Mouse (Mus musculus): ENCODE measurements around the gene Fsd1. TPM values are rescaled to one million over a fixed set of nuclear protein-coding genes. Genes with fewer than 3 reads are reported as not detected.

The Fsd1 gene
- polyA plus RNA-seq, 2 experiments, result 14.2 to 27.5 TPM

DNA sequence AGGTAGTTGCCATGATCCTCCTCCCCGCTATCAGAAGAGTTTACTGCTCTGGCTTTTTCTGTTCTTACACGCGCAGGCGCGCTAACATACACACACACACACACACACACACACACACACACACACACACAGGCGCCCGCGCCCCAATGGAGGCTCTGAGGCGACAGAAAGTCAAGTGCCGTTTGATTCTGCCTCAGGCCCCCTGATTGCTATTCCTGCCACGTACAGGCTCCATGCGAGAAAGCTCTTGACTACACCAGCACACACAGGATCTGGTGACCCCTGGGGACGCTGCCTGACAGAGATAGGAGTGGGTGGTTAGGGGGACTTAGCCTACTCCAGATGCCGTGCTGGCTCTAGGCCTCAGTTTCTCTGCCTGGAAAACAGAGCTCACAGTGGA is 16.7 kb upstream of the Fsd1 start:
- no peak overlapping the region for H3K27ac ChIP-seq (replicated peaks; ENCODE audit: low read depth, low read length)
- H3K36me3 ChIP-seq (ENCODE audit: control insufficient read depth, insufficient read depth, low read length), result peaks cover 40% of the 10 kb centered on the region
- ATAC-seq (ENCODE audit: low FRiP score, low read depth) (no peak), DNase-seq (ENCODE audit: low spot score) (no peak)
- 48% methylated on average over 14 of the region's 14 CpGs for WGBS
- peak overlapping the region; percentile 90; the same call in 1 of the 2 replicates for H3K4me2 ChIP-seq (replicated peaks; ENCODE audit: low read depth, low read length, severe bottlenecking)
- no peaks in the 10 kb centered on the region for H3K9me3 ChIP-seq (ENCODE audit: control insufficient read depth, low read length)
- H3K27me3 ChIP-seq (ENCODE audit: control insufficient read depth, insufficient read depth, low read length), result no peaks in the 10 kb centered on the region
- no peak for TF ChIP-seq POLR2A (IDR thresholded peaks at IDR 0.05; ENCODE audit: borderline replicate concordance, extremely low read depth, insufficient read depth, insufficient read length)
- H3K4me3 ChIP-seq (replicated peaks; ENCODE audit: low read length), result peak overlapping the region; percentile 63; the same call in 1 of the 2 replicates
- peaks cover 6% of the 10 kb centered on the region; the same call in 1 of the 2 replicates for H3K4me1 ChIP-seq (ENCODE audit: control insufficient read depth, insufficient read depth, low read length)
- 0 out of 2 replicates have a peak overlapping the region, but pooled peaks have one; percentile 80 for H3K9ac ChIP-seq (ENCODE audit: low read depth, low read length, severe bottlenecking)

DNA sequence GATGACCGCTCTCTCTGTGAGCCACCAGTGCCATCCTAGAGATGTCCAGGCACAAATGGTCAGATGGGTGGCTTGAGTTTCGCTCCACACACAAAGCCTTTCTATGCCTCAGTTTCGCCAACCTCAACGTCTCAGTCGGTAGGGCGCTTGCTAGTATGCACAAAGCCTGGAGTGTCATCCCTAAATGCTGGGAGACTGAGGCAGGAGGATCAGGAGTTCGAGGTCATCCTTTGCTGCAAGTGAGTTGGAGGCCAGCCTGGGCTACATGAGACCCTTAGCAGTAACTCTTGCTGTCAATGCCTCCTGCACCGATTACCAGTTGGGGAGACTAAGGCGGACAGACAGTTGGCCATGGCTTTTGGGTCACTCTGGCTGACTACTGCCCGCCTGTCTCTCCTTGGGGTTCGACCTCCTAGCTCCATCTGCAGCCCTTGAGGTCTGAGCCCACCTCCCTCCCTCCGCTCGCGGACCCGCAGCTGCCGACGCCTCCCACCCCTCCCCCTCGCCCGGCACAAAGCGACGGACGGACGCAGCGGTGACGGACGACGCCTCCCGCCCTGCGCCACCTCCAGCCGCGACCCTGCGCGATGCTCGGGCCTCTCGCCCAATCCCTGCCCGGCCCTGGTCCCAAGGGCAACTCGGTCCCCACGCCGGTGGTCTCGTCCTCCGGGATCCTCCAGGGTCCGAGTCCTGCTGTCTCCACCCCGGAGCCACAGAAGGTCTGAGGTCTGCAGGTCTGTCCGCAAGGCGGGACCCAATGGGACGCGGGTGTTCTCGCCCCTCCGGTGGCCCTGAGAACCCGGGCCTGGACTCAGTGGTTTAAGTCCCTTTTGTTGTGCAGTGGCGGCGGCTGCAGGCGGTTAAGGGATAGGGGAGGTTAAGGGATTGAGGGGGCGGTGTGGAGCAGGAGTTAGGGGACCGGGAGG is 16.1 kb upstream of the Fsd1 start, which contains the start of gene Shd:
Shd (plus strand) TSS at position 502 of the 926 bp plus-strand sequence.
- H3K27ac ChIP-seq (replicated peaks; ENCODE audit: low read depth, low read length), result no peak within 1 kb of the TSS
- WGBS, result 10% methylated on average over 41 of the region's 55 CpGs
- peak; percentile 69 for ATAC-seq (ENCODE audit: low FRiP score, low read depth)
- peaks cover 33% of the 10 kb centered on the region for H3K36me3 ChIP-seq (ENCODE audit: control insufficient read depth, insufficient read depth, low read length)
- H3K27me3 ChIP-seq (ENCODE audit: control insufficient read depth, insufficient read depth, low read length), result no peaks in the 10 kb centered on the region
- H3K4me2 ChIP-seq (replicated peaks; ENCODE audit: low read depth, low read length, severe bottlenecking), result peak within 1 kb of the TSS; percentile 90
- no peak; the same call in 1 of the 2 replicates for TF ChIP-seq POLR2A (IDR thresholded peaks at IDR 0.05; ENCODE audit: borderline replicate concordance, extremely low read depth, insufficient read depth, insufficient read length)
- H3K9ac ChIP-seq (ENCODE audit: low read depth, low read length, severe bottlenecking), result peak within 1 kb of the TSS; percentile 80
- DNase-seq (ENCODE audit: low spot score), result no peak
- H3K4me3 ChIP-seq (replicated peaks; ENCODE audit: low read length), result peak within 1 kb of the TSS; percentile 63
- H3K4me1 ChIP-seq (ENCODE audit: control insufficient read depth, insufficient read depth, low read length), result peaks cover 6% of the 10 kb centered on the region; the same call in 1 of the 2 replicates
- H3K9me3 ChIP-seq (ENCODE audit: control insufficient read depth, low read length), result no peaks in the 10 kb centered on the region

DNA sequence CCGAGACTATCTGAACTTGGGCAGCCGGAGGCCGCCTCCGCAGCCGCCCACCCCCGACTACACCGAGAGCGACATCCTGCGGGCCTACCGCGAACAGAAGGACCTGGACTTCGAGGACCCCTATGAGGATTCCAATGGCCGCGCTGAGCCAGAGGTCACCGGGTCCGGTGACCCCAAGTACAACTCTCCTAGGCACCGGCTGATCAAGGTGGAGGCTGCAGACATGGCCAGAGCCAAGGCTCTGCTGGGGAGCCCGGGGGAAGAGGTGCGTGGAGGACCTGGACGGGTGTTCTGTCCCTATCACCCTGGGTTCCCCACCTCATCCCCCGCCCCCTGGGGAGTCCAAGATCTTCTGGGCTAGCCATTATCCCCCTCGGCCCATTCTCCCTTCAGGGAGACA is 14.9 kb upstream of the Fsd1 start:
- 28% methylated on average over 21 of the region's 22 CpGs for WGBS
- Histone ChIP-seq H3K9ac (ENCODE audit: low read depth, low read length, severe bottlenecking) (peak overlapping the region; percentile 80; the same call in 1 of the 2 replicates), H3K4me1 (ENCODE audit: control insufficient read depth, insufficient read depth, low read length) (peaks cover 6% of the 10 kb centered on the region; the same call in 1 of the 2 replicates), H3K4me3 (replicated peaks; ENCODE audit: low read length) (peak overlapping the region; percentile 63), H3K27me3 (ENCODE audit: control insufficient read depth, insufficient read depth, low read length) (no peaks in the 10 kb centered on the region), H3K9me3 (ENCODE audit: control insufficient read depth, low read length) (no peaks in the 10 kb centered on the region), H3K36me3 (ENCODE audit: control insufficient read depth, insufficient read depth, low read length) (peaks cover 23% of the 10 kb centered on the region), H3K27ac (replicated peaks; ENCODE audit: low read depth, low read length) (no peak overlapping the region), H3K4me2 (replicated peaks; ENCODE audit: low read depth, low read length, severe bottlenecking) (peak overlapping the region; percentile 90)
- ATAC-seq (ENCODE audit: low FRiP score, low read depth) (no peak), DNase-seq (ENCODE audit: low spot score) (no peak)
- TF ChIP-seq POLR2A (IDR thresholded peaks at IDR 0.05; ENCODE audit: borderline replicate concordance, extremely low read depth, insufficient read depth, insufficient read length), result no peak

DNA sequence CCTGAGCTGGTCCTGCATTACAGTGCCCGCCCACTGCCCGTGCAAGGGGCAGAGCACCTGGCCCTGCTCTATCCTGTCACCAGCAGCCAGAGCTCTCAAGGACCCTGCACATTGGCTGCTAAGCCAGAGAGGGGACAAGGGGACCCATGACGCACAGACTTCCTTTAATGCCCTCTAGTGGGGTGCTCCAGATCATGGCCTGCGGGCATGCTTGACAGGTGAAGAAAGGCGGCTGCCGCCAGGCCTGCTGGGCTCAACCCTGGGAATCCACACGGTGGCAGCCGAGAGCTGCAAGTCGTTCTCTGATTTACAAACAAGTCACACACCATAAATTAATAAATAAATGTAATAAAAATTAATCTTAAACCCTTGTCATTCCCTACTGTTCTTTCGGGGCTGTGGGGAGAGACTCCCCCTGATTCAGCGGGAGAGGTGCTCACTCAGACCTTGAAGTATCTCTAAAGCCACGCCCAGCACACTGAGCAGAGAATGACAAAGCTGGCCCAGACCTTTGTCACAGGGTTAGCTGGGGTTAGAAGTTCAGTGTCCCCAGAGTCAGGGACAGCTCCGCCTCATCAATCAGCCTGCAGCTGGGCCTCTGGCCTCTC is 9.9 kb upstream of the Fsd1 start:
- H3K4me1 ChIP-seq (ENCODE audit: control insufficient read depth, insufficient read depth, low read length), result peaks cover 2% of the 10 kb centered on the region; the same call in 1 of the 2 replicates
- H3K27me3 ChIP-seq (ENCODE audit: control insufficient read depth, insufficient read depth, low read length), result no peaks in the 10 kb centered on the region
- H3K9ac ChIP-seq (ENCODE audit: low read depth, low read length, severe bottlenecking), result no peak overlapping the region
- TF ChIP-seq POLR2A (IDR thresholded peaks at IDR 0.05; ENCODE audit: borderline replicate concordance, extremely low read depth, insufficient read depth, insufficient read length), result no peak
- H3K36me3 ChIP-seq (ENCODE audit: control insufficient read depth, insufficient read depth, low read length), result peaks cover 3% of the 10 kb centered on the region
- peak; percentile 73 for DNase-seq (ENCODE audit: low spot score)
- peak; percentile 41; the same call in 1 of the 2 replicates for ATAC-seq (ENCODE audit: low FRiP score, low read depth)
- H3K27ac ChIP-seq (replicated peaks; ENCODE audit: low read depth, low read length), result no peak overlapping the region
- no peak overlapping the region for H3K4me2 ChIP-seq (replicated peaks; ENCODE audit: low read depth, low read length, severe bottlenecking)
- 23% methylated on average over 12 of the region's 13 CpGs for WGBS
- no peak overlapping the region for H3K4me3 ChIP-seq (replicated peaks; ENCODE audit: low read length)
- no peaks in the 10 kb centered on the region for H3K9me3 ChIP-seq (ENCODE audit: control insufficient read depth, low read length)

DNA sequence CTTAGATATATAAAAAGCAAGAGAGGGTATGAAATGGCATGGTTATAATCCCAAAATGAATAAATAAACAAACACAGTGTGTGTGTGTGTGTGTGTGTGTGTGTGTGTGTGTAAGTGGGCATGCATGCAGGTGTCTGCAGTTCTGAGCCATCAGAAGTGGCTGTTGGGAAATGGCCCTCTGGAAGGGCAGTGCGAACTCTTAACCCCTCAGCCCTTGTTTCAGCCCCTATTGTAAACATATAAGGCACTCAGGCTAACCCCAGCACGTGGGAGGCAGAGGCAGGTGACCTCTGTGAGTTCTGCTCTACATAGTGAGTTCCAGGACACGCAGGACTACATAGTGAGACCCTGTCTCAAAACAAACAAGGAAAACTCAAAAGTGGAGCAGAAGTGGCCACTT is 9.0 kb upstream of the Fsd1 start:
- H3K27ac ChIP-seq (replicated peaks; ENCODE audit: low read depth, low read length), result no peak overlapping the region
- H3K9me3 ChIP-seq (ENCODE audit: control insufficient read depth, low read length), result no peaks in the 10 kb centered on the region
- TF ChIP-seq POLR2A (IDR thresholded peaks at IDR 0.05; ENCODE audit: borderline replicate concordance, extremely low read depth, insufficient read depth, insufficient read length), result no peak
- WGBS, result 54% methylated on average over 3 of the region's 3 CpGs
- no peak overlapping the region for H3K9ac ChIP-seq (ENCODE audit: low read depth, low read length, severe bottlenecking)
- H3K36me3 ChIP-seq (ENCODE audit: control insufficient read depth, insufficient read depth, low read length), result peaks cover 3% of the 10 kb centered on the region
- no peak for ATAC-seq (ENCODE audit: low FRiP score, low read depth)
- no peaks in the 10 kb centered on the region for H3K27me3 ChIP-seq (ENCODE audit: control insufficient read depth, insufficient read depth, low read length)
- no peak for DNase-seq (ENCODE audit: low spot score)
- no peak overlapping the region for H3K4me3 ChIP-seq (replicated peaks; ENCODE audit: low read length)
- no peaks in the 10 kb centered on the region for H3K4me1 ChIP-seq (ENCODE audit: control insufficient read depth, insufficient read depth, low read length)
- no peak overlapping the region for H3K4me2 ChIP-seq (replicated peaks; ENCODE audit: low read depth, low read length, severe bottlenecking)

All from limb, embryonic 14.5 days (tissue).